Mouse (Mus musculus): ENCODE data around the gene Tcl1b5. TPM values are rescaled to one million over a fixed set of nuclear protein-coding genes. Genes with fewer than 3 reads are reported as not detected.

The Tcl1b5 gene
- polyA plus RNA-seq, 1 experiment from 2014 or later: not detected

GRCm38 (mm10) chr12:105222601-105223319 is 46.6 kb downstream of the Tcl1b5 start, which contains the start of gene Tcl1:
Gene Tcl1 (minus strand): TSS chr12:105222793.
- H3K4me3 ChIP-seq (replicated peaks): no peak within 1 kb of the TSS
- no peaks in the 10 kb centered on the region for H3K27me3 ChIP-seq (replicated peaks)
- no peak within 1 kb of the TSS for H3K27ac ChIP-seq
- no peak within 1 kb of the TSS for H3K9ac ChIP-seq
- ATAC-seq: no peak
- H3K36me3 ChIP-seq: no peaks in the 10 kb centered on the region
- no peaks in the 10 kb centered on the region for H3K4me1 ChIP-seq (replicated peaks)
- no peak within 1 kb of the TSS for H3K4me2 ChIP-seq (replicated peaks)
- H3K9me3 ChIP-seq: no peaks in the 10 kb centered on the region
- WGBS: 89% methylated on average over 22 of the region's 22 CpGs

DNA sequence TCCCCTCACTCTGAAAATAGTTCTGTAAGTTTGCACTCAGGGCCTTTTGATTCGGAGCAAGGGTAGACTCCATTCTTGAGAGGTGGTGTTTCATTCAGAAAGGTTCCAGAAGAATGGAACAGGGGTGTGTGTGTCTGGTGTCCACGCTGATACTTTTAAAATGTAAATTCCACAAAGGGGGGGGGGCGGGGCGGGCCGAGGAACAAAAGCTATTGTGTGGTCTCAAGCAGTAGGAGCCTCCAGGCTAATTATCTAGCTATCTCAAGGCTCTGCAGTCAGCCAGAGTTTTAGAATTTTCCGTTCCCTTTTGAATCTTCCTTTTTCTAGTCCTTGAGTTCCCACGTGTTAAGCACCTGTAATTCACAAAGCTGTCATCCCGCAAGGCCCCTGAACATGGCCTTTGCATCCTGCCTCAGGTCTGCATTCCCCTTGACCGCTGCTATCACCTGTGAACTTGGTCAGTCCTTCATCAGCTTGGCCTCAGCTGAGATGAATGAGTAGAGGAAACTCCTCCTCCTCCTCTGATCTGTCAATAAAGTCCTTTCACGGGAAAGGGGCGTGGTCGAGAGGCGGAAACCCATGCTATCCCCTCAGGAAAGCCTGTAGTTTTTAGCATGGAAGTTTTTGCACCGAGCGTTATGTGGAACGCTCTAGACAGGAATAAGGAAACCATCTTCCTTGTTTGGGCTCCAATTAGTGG is 48.6 kb downstream of the Tcl1b5 start:
- Histone ChIP-seq H3K9ac (no peak overlapping the region), H3K4me2 (replicated peaks) (no peak overlapping the region), H3K9me3 (no peaks in the 10 kb centered on the region), H3K27me3 (replicated peaks) (no peaks in the 10 kb centered on the region), H3K27ac (no peak overlapping the region), H3K36me3 (no peaks in the 10 kb centered on the region), H3K4me1 (replicated peaks) (no peaks in the 10 kb centered on the region), H3K4me3 (replicated peaks) (no peak overlapping the region)
- ATAC-seq: no peak
- WGBS: 53% methylated on average over 16 of the region's 16 CpGs

Other genes with a start within 250 kb of the Tcl1b5 start
- 0.50 and 0.76 TPM in 2 replicates for gene Syne3, start 166.5 kb upstream of the Tcl1b5 start, polyA plus RNA-seq (2015; fragmentation: Nextera tagmentation; extraction: Ambion mirVana)
- 184 and 190 TPM in 2 replicates for gene Glrx5, start 143.7 kb upstream of the Tcl1b5 start, polyA plus RNA-seq (2015; fragmentation: Nextera tagmentation; extraction: Ambion mirVana)
- gene Tcl1b2, start 30.3 kb upstream of the Tcl1b5 start, polyA plus RNA-seq (2015; fragmentation: Nextera tagmentation; extraction: Ambion mirVana): not detected in 2 replicates
- not detected in 2 replicates for gene Tcl1b1, start 16.7 kb upstream of the Tcl1b5 start, polyA plus RNA-seq (2015; fragmentation: Nextera tagmentation; extraction: Ambion mirVana)
- gene Tcl1b3, start 14.7 kb downstream of the Tcl1b5 start, polyA plus RNA-seq (2015; fragmentation: Nextera tagmentation; extraction: Ambion mirVana): not detected in 2 replicates
- not detected in 2 replicates for gene Tcl1b4, start 25.6 kb downstream of the Tcl1b5 start, polyA plus RNA-seq (2015; fragmentation: Nextera tagmentation; extraction: Ambion mirVana)
- gene Tcl1, start 46.4 kb downstream of the Tcl1b5 start, polyA plus RNA-seq (2015; fragmentation: Nextera tagmentation; extraction: Ambion mirVana): not detected in 2 replicates
- gene Tunar, start 157.5 kb downstream of the Tcl1b5 start, polyA plus RNA-seq (2015; fragmentation: Nextera tagmentation; extraction: Ambion mirVana): 0.06 and 0.21 TPM in 2 replicates